Mouse (Mus musculus): ENCODE measurements around the gene Hspa1l. TPM values are rescaled to one million over a fixed set of nuclear protein-coding genes. Genes with fewer than 3 reads are reported as not detected.
A peak's percentile ranks its signal among the peaks of the same experiment; 100 is the strongest.
"Not testable (repeated sequence)": the region's sequence is repeated elsewhere in the genome, so short reads cannot be mapped to it uniquely, and the experiment has no call there.

Hspa1l gene
- polyA plus RNA-seq, 1 experiment from 2014 or later: 0.71 TPM

DNA sequence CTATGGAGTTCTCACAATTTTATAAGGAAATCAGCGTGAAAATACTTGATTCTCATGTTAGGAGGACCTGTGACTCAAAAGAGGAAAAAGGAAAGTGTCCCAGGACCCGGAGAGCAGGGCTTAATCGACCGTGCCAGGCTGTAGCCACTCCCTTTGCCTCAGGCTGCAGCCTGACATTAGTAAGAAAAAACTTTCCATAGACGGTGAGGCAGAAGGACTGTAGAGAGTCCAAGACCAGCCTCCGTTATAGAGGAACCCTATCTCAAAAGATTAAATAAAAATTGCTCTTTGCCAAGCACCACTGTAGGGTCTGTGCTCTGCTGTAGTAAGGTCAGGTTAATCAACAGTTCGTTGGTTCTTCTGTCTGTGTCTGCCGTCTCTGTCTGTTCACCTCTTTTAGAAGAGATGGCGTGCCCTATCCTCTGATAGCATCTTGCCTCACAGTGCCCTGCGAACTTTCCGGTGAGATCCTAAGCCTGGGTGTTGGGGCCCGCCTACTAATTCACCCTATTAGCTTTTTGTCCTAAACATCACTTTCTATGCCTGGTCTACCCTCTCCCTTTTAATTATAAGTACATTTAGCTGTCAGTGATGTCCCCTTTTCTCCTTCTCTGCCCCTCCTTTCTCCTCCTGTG, 12.5 kb upstream of the Hspa1l start:
- ATAC-seq (ENCODE audit: insufficient number of reproducible peaks, low FRiP score, low TSS enrichment, low read depth): no peak; the same call in 1 of the 2 replicates
- peak overlapping the region; percentile 57 for H3K4me3 ChIP-seq (replicated peaks)
- 12% methylated on average over 12 of the region's 12 CpGs for WGBS
- no peaks in the 10 kb centered on the region for H3K36me3 ChIP-seq
- H3K27ac ChIP-seq (replicated peaks): peak overlapping the region; percentile 99
- H3K9ac ChIP-seq: peak overlapping the region; percentile 41; the same call in 1 of the 2 replicates
- no peaks in the 10 kb centered on the region for H3K27me3 ChIP-seq
- H3K4me2 ChIP-seq (replicated peaks): peak overlapping the region; percentile 56
- no peaks in the 10 kb centered on the region for H3K9me3 ChIP-seq (replicated peaks)
- H3K4me1 ChIP-seq: peaks cover 17% of the 10 kb centered on the region

DNA sequence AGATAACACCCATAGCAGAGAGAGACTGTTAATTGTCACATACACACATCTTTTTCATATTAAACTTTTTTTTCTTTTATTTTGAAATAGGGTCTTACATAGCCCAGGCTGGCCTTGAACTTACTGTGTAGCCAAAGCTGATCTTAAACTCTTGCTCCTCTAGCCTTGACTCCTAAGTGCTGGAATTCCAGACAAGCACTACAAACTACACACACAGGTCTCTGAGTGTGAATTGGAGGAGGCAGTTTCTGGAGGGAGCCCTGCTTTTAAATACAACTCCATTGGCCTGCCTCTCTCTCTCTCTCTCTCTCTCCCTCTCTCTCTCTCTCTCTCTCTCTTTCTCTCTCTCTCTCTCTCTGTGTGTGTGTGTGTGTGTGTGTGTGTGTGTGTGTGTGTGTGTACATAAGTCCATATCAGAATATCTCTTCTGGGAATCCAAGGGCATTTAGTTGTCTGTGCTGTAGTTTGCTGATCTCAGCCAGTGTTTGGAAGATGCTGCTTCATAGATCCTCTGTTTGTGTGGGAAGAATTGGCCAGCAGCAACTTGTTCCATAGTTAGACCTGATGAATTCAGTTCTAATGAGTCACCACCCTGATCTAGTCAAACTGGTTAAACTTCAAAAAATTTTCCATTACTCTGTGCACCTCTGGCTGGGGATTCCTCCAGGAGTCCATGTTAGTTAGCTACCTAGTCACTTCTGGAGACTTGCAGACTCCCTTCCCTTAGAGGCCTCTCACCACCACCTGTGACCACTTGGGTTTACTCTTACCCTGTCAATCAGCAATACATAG, 11.6 kb upstream of the Hspa1l start:
- no peak for ATAC-seq (ENCODE audit: insufficient number of reproducible peaks, low FRiP score, low TSS enrichment, low read depth)
- H3K4me3 ChIP-seq (replicated peaks): no peak overlapping the region
- H3K9ac ChIP-seq: no peak overlapping the region
- H3K27ac ChIP-seq (replicated peaks): peak overlapping the region; percentile 99
- H3K9me3 ChIP-seq (replicated peaks): no peaks in the 10 kb centered on the region
- no peak overlapping the region for H3K4me2 ChIP-seq (replicated peaks)
- peaks cover 24% of the 10 kb centered on the region for H3K4me1 ChIP-seq
- H3K36me3 ChIP-seq: no peaks in the 10 kb centered on the region
- no peaks in the 10 kb centered on the region for H3K27me3 ChIP-seq

DNA sequence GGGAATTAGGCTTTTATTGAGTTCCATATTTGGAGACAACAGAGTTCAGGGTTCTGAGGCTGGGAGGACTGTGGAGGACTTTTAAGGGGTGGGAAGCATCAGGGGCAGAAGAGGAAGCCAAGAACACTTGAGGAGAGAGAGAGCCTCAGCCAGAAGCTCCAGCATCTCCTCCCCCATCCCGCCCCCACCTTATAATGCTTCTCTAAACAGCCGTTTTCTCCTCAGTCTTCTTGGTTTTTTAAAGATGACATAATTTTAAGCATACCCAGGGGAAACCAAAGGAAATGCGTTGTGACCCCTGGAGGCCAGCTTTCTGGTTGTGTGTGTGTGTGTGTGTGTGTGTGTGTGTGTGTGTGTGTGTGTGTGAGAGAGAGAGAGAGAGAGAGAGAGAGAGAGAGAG, 10.4 kb upstream of the Hspa1l start:
- H3K4me1 ChIP-seq: peaks cover 24% of the 10 kb centered on the region
- H3K27ac ChIP-seq (replicated peaks): peak overlapping the region; percentile 99
- no peaks in the 10 kb centered on the region for H3K36me3 ChIP-seq
- no peak for ATAC-seq (ENCODE audit: insufficient number of reproducible peaks, low FRiP score, low TSS enrichment, low read depth)
- H3K4me3 ChIP-seq (replicated peaks): no peak overlapping the region
- no peaks in the 10 kb centered on the region for H3K9me3 ChIP-seq (replicated peaks)
- no peaks in the 10 kb centered on the region for H3K27me3 ChIP-seq
- H3K4me2 ChIP-seq (replicated peaks): no peak overlapping the region
- H3K9ac ChIP-seq: no peak overlapping the region
- WGBS: 20% methylated on average over 3 of the region's 3 CpGs

DNA sequence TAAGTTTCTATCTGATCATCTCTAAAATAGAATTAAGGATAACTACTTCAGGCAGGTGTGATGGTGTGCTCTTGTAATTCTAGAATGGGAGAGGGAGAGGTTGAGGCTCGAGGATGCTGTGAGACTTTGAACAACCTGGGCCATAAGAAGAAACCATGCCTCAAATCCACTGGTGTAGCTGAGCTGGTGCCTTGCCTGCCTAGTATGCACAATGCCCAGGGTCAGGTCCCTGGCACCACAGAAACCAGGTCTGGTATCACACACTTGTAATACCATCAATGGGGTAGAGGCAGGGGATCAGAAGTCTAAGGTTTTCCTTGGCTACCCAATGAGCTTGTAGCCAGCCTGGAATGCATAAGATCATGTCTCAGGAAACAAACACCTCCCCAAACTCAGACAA, 9.7 kb upstream of the Hspa1l start:
- H3K4me3 ChIP-seq (replicated peaks): no peak overlapping the region
- H3K27me3 ChIP-seq: 0 out of 2 replicates have a peak, but pooled peaks cover 5% of the 10 kb centered on the region
- peak overlapping the region; percentile 36 for H3K27ac ChIP-seq (replicated peaks)
- H3K9ac ChIP-seq: no peak overlapping the region
- H3K4me1 ChIP-seq: peaks cover 24% of the 10 kb centered on the region
- WGBS: 36% methylated on average over 1 of the region's 1 CpGs
- no peak for ATAC-seq (ENCODE audit: insufficient number of reproducible peaks, low FRiP score, low TSS enrichment, low read depth)
- no peaks in the 10 kb centered on the region for H3K36me3 ChIP-seq
- no peaks in the 10 kb centered on the region for H3K9me3 ChIP-seq (replicated peaks)
- H3K4me2 ChIP-seq (replicated peaks): no peak overlapping the region

DNA sequence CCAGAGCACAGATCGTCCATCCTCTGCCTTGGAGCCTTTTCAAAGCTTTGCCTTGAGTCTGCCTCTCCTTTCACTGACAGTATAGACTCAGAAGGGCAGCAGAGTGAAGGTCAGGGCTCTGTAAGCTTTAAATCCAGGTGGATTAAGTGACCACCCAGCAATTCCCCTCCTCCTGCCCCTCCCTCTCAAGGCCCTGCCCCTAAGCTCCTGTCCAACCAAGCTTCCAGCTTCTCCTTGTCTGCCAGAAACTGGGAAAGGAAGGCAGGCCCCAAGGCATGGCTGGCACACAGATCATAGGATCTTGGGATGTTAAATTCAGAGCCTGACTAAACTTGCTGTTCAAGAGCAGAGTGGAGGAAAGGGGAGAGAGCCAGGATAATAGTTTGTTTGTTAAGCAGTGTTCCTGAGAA, 7.9 kb upstream of the Hspa1l start:
- Histone ChIP-seq H3K27me3 (peaks cover 22% of the 10 kb centered on the region), H3K27ac (replicated peaks) (peak overlapping the region; percentile 74), H3K9ac (no peak overlapping the region), H3K4me3 (replicated peaks) (no peak overlapping the region), H3K9me3 (replicated peaks) (no peaks in the 10 kb centered on the region), H3K4me1 (peaks cover 27% of the 10 kb centered on the region), H3K4me2 (replicated peaks) (no peak overlapping the region), H3K36me3 (no peaks in the 10 kb centered on the region)
- no peak for ATAC-seq (ENCODE audit: insufficient number of reproducible peaks, low FRiP score, low TSS enrichment, low read depth)
- WGBS: 26% methylated on average over 1 of the region's 1 CpGs

DNA sequence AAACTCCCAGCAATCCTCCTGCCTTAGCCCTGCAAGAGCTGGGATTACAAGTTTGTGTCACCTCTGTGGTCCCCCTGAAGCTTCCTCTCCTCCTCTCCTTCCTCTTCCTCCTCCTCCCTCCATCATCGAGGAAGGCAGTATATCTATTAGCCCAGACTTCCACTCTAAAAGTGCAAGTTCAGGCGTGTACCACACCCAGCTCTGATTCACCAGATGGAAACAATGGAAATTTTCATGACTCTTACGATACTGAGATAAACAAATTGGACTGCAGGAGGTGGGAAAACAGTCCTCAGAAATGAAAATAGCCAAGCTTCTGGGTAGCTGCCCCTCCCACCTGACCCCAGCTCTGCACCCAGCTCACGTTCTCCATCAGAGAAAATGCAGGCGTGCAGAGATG, 6.9 kb upstream of the Hspa1l start:
- H3K36me3 ChIP-seq: no peaks in the 10 kb centered on the region
- H3K27me3 ChIP-seq: peaks cover 25% of the 10 kb centered on the region
- 55% methylated on average over 5 of the region's 5 CpGs for WGBS
- H3K9ac ChIP-seq: no peak overlapping the region
- no peaks in the 10 kb centered on the region for H3K9me3 ChIP-seq (replicated peaks)
- H3K4me3 ChIP-seq (replicated peaks): no peak overlapping the region
- H3K27ac ChIP-seq (replicated peaks): peak overlapping the region; percentile 74
- no peak overlapping the region for H3K4me2 ChIP-seq (replicated peaks)
- peaks cover 18% of the 10 kb centered on the region; the same call in 1 of the 2 replicates for H3K4me1 ChIP-seq
- no peak for ATAC-seq (ENCODE audit: insufficient number of reproducible peaks, low FRiP score, low TSS enrichment, low read depth)

DNA sequence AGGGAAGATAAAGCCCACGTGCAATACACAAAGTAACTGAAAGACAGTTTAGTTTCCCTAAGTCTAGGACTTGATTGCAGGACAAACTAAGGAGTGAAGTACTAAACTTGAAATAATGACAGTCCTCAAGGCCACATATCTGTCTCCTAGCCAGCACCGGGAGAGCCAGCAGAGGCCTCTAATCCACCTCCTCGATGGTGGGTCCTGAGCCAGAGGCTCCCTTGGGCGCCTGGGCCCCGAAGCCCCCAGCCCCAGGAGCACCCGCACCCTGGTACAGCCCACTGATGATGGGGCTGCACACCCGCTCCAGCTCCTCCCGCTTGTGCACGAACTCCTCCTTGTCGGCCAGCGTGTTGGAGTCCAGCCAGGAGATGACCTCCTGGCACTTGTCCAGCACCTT, 2.7 kb upstream of the Hspa1l start, which contains the start of gene Gm20481:
Gm20481 (plus strand) TSS at position 91 of the 400 bp plus-strand sequence.
- H3K4me3 ChIP-seq (replicated peaks); ATAC-seq (ENCODE audit: insufficient number of reproducible peaks, low FRiP score, low TSS enrichment, low read depth); H3K9ac ChIP-seq; H3K27ac ChIP-seq (replicated peaks); H3K4me2 ChIP-seq (replicated peaks); H3K36me3 ChIP-seq; H3K9me3 ChIP-seq (replicated peaks): not testable (repeated sequence)
- 67% methylated on average over 8 of the region's 11 CpGs for WGBS
- peaks cover 25% of the 10 kb centered on the region for H3K27me3 ChIP-seq
- H3K4me1 ChIP-seq: peaks cover 19% of the 10 kb centered on the region

DNA sequence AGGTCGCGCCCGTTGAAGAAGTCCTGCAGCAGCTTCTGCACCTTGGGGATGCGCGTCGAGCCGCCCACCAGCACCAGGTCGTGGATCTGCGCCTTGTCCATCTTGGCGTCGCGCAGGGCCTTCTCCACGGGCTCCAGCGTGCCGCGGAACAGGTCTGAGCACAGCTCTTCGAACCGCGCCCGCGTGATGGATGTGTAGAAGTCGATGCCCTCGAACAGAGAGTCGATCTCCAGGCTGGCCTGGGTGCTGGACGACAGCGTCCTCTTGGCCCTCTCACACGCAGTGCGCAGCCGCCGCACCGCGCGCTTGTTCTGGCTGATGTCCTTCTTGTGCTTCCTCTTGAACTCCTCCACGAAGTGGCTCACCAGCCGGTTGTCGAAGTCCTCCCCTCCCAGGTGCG, 1.7 kb upstream of the Hspa1l start:
- peaks cover 25% of the 10 kb centered on the region for H3K27me3 ChIP-seq
- not testable (repeated sequence) for H3K4me3 ChIP-seq (replicated peaks); ATAC-seq (ENCODE audit: insufficient number of reproducible peaks, low FRiP score, low TSS enrichment, low read depth); H3K36me3 ChIP-seq; H3K4me2 ChIP-seq (replicated peaks); H3K9me3 ChIP-seq (replicated peaks); H3K9ac ChIP-seq; H3K27ac ChIP-seq (replicated peaks); H3K4me1 ChIP-seq
- 36% methylated on average over 21 of the region's 37 CpGs for WGBS

DNA sequence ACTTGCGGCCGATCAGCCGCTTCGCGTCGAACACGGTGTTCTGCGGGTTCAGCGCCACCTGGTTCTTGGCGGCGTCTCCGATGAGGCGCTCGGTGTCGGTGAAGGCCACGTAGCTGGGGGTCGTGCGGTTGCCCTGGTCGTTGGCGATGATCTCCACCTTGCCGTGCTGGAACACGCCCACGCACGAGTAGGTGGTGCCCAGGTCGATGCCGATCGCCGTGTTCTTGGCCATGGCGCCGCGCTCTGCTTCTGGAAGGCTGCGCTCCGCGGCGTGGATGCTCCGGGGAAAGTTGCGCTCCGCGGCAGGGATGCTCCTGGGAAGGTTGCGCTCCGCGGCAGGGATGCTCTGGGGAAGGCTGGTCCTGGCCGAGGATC, 822 bp upstream of the Hspa1l start:
- not testable (repeated sequence) for H3K9ac ChIP-seq; H3K4me1 ChIP-seq; H3K9me3 ChIP-seq (replicated peaks); H3K36me3 ChIP-seq; H3K27ac ChIP-seq (replicated peaks)
- WGBS: under 1% methylated on average over 29 of the region's 43 CpGs
- peak overlapping the region; percentile 45 for H3K4me3 ChIP-seq (replicated peaks)
- H3K27me3 ChIP-seq: peaks cover 25% of the 10 kb centered on the region
- H3K4me2 ChIP-seq (replicated peaks): peak overlapping the region; percentile 71
- ATAC-seq (ENCODE audit: insufficient number of reproducible peaks, low FRiP score, low TSS enrichment, low read depth): peak; percentile 48; the same call in 1 of the 2 replicates

DNA sequence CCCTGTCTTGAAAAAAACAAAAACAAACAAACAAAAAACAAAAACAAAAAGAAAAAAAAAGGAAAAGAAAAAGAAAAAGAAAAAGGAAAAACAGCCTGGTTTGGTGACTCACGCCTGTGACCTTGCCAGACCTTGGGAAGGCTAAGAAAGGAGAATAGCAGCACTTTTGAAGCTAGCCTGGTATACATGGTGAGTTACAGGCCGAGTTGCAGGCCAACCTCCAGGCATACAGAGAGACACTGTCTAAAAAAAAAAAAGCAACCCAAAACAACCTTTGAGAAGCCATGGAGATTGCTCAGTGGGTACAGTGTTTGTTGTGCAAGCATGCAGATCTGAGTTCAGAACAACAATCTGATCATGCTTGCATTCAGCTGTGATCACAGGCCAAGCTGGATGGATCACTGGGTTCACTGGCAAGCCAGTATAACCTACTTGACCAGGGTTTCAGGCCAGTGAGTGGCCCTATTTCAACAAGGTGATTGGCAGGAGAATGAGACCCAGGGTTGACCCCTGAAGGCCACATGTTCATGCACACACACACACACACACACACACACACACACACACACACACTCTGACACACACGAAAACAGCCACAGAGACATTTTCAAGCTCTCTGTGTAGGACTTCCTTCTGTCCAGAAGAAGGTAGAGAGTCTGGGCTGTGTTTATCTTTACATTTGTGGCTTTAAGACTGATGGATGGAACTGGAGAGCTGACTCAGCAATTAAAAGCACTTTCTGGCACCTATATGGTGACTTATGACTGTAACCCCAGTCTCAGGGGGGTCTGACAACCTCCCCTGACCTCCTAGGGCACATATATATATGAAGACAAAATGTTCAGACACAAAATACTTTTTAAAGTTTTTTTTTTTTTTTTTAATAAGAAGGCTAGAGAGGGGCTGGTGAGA, 3.3 kb downstream of the Hspa1l start:
- 69% methylated on average over 3 of the region's 3 CpGs for WGBS
- ATAC-seq (ENCODE audit: insufficient number of reproducible peaks, low FRiP score, low TSS enrichment, low read depth): no peak
- H3K9ac ChIP-seq: no peak overlapping the region
- no peak overlapping the region for H3K27ac ChIP-seq (replicated peaks)
- no peak overlapping the region for H3K4me2 ChIP-seq (replicated peaks)
- H3K27me3 ChIP-seq: no peaks in the 10 kb centered on the region
- no peaks in the 10 kb centered on the region for H3K9me3 ChIP-seq (replicated peaks)
- H3K4me1 ChIP-seq: peaks cover 7% of the 10 kb centered on the region
- no peaks in the 10 kb centered on the region for H3K36me3 ChIP-seq
- no peak overlapping the region for H3K4me3 ChIP-seq (replicated peaks)

DNA sequence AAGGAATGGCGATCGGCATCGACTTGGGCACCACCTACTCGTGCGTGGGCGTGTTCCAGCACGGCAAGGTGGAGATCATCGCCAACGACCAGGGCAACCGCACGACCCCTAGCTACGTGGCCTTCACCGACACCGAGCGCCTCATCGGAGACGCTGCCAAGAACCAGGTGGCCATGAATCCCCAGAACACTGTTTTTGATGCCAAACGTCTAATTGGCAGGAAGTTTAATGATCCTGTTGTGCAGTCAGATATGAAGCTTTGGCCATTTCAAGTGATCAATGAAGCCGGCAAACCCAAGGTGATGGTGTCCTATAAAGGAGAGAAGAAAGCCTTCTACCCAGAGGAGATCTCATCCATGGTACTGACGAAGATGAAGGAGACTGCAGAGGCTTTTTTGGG, 4.5 kb downstream of the Hspa1l start:
- Histone ChIP-seq H3K4me1 (peaks cover 10% of the 10 kb centered on the region), H3K27me3 (no peaks in the 10 kb centered on the region), H3K4me2 (replicated peaks) (no peak overlapping the region), H3K9me3 (replicated peaks) (no peaks in the 10 kb centered on the region), H3K9ac (no peak overlapping the region), H3K36me3 (no peaks in the 10 kb centered on the region), H3K4me3 (replicated peaks) (no peak overlapping the region), H3K27ac (replicated peaks) (no peak overlapping the region)
- 93% methylated on average over 20 of the region's 20 CpGs for WGBS
- ATAC-seq (ENCODE audit: insufficient number of reproducible peaks, low FRiP score, low TSS enrichment, low read depth): no peak
